Mouse (Mus musculus) heart, adult 2 months (tissue): ENCODE measurements around the gene Incenp. TPM values are rescaled to one million over a fixed set of nuclear protein-coding genes. Genes with fewer than 3 reads are reported as not detected.
A peak's percentile ranks its signal among the peaks of the same experiment; 100 is the strongest.

Experiments
- DNase-seq, 2 experiments: peaks; one replicate each; pipeline ENCODE4 v3.0.0; 2021
- H3K27ac ChIP-seq: fragments of 200-600 bp; 2 replicates; pipeline ENCODE4 v1.8.1; 2022
- H3K27me3 ChIP-seq: fragments of 200-500 bp; 2 replicates; pipeline ENCODE4 v1.6.1; 2012; ENCODE audit warnings: mild to moderate bottlenecking, low read length, inconsistent platforms, mixed read lengths; ENCODE audit not compliant: control insufficient read depth, insufficient read depth
- H3K36me3 ChIP-seq: fragments of 200-500 bp; 2 replicates; pipeline ENCODE4 v1.6.1; 2012; ENCODE audit warnings: low read length, inconsistent platforms; ENCODE audit not compliant: control insufficient read depth, insufficient read depth
- H3K4me1 ChIP-seq: fragments of 200-500 bp; 2 replicates; pipeline ENCODE4 v1.6.1; 2011; ENCODE audit warnings: low read length; ENCODE audit not compliant: control insufficient read depth, insufficient read depth
- H3K4me3 ChIP-seq: fragments of 200-600 bp; 2 replicates; pipeline ENCODE4 v1.8.1; 2022
- H3K79me2 ChIP-seq: fragments of 200-500 bp; replicated peaks from 2 replicates; pipeline ENCODE4 v1.6.1; 2012; ENCODE audit warnings: mild to moderate bottlenecking, inconsistent platforms, low read length, moderate library complexity, mixed read lengths; ENCODE audit not compliant: control insufficient read depth, insufficient read depth
- H3K9ac ChIP-seq: fragments of 200-500 bp; 2 replicates; pipeline ENCODE4 v1.6.1; 2012; ENCODE audit warnings: low read depth, mild to moderate bottlenecking, control low read depth, inconsistent platforms, low read length, mixed read lengths
- CTCF ChIP-seq: fragments of 200-600 bp; IDR thresholded peaks from 2 replicates; pipeline ENCODE4 v1.8.1; 2022; ENCODE audit warnings: antibody characterized with exemption, mild to moderate bottlenecking, moderate library complexity
- EP300 ChIP-seq: fragments of 200-500 bp; IDR thresholded peaks from 2 replicates; pipeline ENCODE4 v1.6.1; 2011; ENCODE audit warnings: low read depth, low read length, control low read depth; ENCODE audit not compliant: insufficient read depth
- POLR2A ChIP-seq: fragments of 200-500 bp; IDR thresholded peaks from 2 replicates; pipeline ENCODE4 v1.6.1; 2011; ENCODE audit warnings: mild to moderate bottlenecking, low read depth, low read length, control low read depth; ENCODE audit not compliant: insufficient read depth
- whole genome bisulfite sequencing: fragments of 180-500 bp; shearing (Covaris S2); methylation state at CpG from one replicate; pipeline ENCODE4 v1.1.7; 2018; 5-methylcytosine and 5-hydroxymethylcytosine counted together
- intact Hi-C: fragments of 180-260 bp; cut with DNase I; formaldehyde crosslinking; loops from one replicate; pipeline ENCODE4 v1.15.1; 2025
- long read RNA-seq: library from polyadenylated mRNA; stranded (forward); transcript quantifications from one replicate; pipeline ENCODE4 v2.0.0, GENCODE M21; 2021
- polyA plus RNA-seq: library from polyadenylated mRNA; depleted of rRNA; stranded (reverse); fragments of >200 nt; gene quantifications from 2 replicates; pipeline ENCODE4 v1.2.3, GENCODE M21; 2012; rRNA removed
- total RNA-seq, 2 experiments: library from RNA; stranded (reverse); gene quantifications; 2 replicates each; pipeline ENCODE4 v1.2.3; 2021

The Incenp gene
- 1 to 10 TPM; 2.6 to 5.5 TPM for total RNA-seq
- polyA plus RNA-seq, result 2.9 and 4.5 TPM in 2 replicates
- long read RNA-seq, partial matches to known transcripts, result 0 of 2 reads
- long read RNA-seq, other reads (novel, unspliced or antisense), result 2 of 2 reads

DNA sequence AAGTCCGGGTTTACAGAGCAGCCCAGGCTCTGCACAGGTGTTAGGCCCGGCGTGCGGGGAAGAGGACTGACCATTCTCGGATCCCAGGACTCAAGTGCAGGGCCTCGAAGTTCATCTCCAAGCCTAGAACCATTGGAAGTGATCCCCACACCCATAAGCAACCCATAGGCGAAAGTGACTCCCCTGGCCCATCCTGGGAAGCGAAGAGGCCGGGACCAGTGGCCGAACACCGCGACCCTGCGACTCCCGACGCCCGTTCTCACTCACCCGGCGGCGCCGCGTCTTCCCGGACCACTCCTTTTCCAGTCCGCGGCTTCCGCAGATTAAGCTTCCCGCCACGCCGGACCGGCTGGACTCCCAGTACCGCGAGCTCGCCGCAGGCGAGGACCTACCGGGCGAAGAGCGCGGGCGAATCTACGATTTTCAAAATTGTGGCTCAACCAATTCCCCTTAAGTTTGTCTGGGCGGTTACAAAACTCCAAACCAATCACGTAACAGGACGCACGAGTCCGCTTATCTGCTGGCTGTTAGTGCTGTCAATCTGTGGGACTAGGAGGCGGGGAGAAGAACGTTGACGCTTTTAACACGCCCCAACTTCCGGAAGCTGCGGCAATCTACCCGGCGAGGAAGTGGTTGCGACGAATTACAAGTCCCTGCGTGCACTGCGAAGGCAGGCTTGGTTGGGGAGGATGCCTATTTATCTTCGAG lies at the start of gene Incenp:
Gene Incenp, minus strand, starts transcription at position 480 of the 708 bp plus-strand sequence.
- H3K79me2 ChIP-seq, result peaks cover 3% of the 10 kb centered on the region; the same call in 1 of the 2 replicates

GRCm38 (mm10) chr19:9946986-9947385 lies 47.6 kb upstream of the Incenp start:
- intact Hi-C loops, result no loop called here
- Histone ChIP-seq H3K36me3 (no peaks in the 10 kb centered on the region), H3K27ac (no peak overlapping the region; the same call in none of the 2 replicates), H3K4me3 (no peak overlapping the region), H3K27me3 (no peaks in the 10 kb centered on the region), H3K79me2 (no peaks in the 10 kb centered on the region), H3K4me1 (peaks cover 14% of the 10 kb centered on the region), H3K9ac (no peak overlapping the region)
- 16% methylated on average over 3 of the region's 3 CpGs for WGBS
- TF ChIP-seq POLR2A (no peak), CTCF (no peak), EP300 (peak; percentile 37; the same call in 1 of the 2 replicates)
- peak in 1 of 2 experiments; percentile 60 for DNase-seq

More for the DNA sequence above, at the start of gene Incenp:
- peak; percentile 90 to 96 for DNase-seq
- no peaks in the 10 kb centered on the region for H3K27me3 ChIP-seq
- peak within 1 kb of the TSS; percentile 87 for H3K4me3 ChIP-seq
- peaks cover 1% of the 10 kb centered on the region for H3K4me1 ChIP-seq
- peak within 1 kb of the TSS; percentile 76 for H3K27ac ChIP-seq
- intact Hi-C loops, result no loop called here
- H3K36me3 ChIP-seq, result no peaks in the 10 kb centered on the region; the same call in 1 of the 2 replicates
- WGBS, result under 1% methylated on average over 58 of the region's 58 CpGs
- H3K9ac ChIP-seq, result peak within 1 kb of the TSS; percentile 56
- TF ChIP-seq CTCF, result no peak
- peak; percentile 58; the same call in 1 of the 2 replicates for TF ChIP-seq EP300
- TF ChIP-seq POLR2A, result peak; percentile 98

- intact Hi-C loops, result no loop called here
- TF ChIP-seq EP300 (no peak), POLR2A (0 out of 2 replicates have a peak, but pooled peaks have one; percentile 20)
- peak in 1 of 2 experiments; percentile 56 for DNase-seq
- no peaks in the 10 kb centered on the region for H3K27me3 ChIP-seq
- 72% methylated on average over 8 of the region's 8 CpGs for WGBS
- peaks cover 14% of the 10 kb centered on the region for H3K4me1 ChIP-seq
- no peaks in the 10 kb centered on the region for H3K79me2 ChIP-seq
- H3K9ac ChIP-seq, result no peak overlapping the region
- no peak overlapping the region for H3K4me3 ChIP-seq
- H3K36me3 ChIP-seq, result no peaks in the 10 kb centered on the region
- no peak overlapping the region; the same call in 1 of the 2 replicates for H3K27ac ChIP-seq
These were observed 46.6 kb upstream of the Incenp start for GRCm38 (mm10) chr19:9945800-9946564.

DNA sequence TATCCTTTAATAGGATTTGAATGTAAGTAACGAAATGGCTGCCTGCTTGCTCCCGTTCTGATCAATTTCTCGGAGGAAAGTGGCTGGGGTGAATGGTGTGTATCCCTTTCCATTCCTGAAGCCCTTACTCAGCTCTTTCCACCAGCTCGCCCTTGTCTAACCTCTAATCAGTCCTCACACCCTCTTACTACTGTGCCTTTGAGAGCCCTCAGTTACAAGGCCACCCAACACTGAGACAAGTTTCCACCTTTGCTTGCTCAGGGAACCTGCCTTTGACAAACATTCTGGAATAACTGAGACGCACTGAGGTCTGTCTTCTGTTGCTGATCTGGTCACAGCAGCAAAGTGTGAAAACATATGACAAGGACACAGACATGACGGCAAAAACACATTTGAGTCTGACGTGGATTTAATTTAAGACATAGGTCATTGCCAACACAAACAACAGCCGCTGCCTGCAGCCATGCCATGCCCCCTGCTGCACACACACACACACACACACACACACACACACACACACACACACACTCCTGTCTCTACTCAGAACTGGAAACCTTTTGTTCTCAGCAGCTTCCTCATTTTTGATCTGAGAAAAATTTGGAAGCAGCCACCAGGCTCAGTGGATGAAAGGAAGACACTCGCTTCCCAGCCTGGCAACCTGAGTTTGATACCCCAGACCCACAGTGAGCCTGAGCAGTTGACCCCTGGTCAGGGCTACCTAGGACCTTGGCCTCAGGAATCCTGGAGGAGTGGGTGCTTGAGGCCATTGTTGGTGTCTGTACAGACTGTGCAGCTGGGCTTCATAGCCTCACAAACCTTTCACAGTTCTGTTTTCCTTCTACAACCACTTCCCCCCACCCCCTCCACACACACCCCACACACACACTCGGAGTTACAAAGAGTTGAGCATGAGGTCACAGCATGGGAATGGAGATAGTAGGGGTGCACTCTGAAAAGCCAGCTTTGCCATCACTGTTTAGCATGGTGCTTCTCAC lies 43.5 kb upstream of the Incenp start:
- no peaks in the 10 kb centered on the region for H3K27me3 ChIP-seq
- 39% methylated on average over 10 of the region's 10 CpGs for WGBS
- H3K4me3 ChIP-seq, result no peak overlapping the region
- peaks cover 18% of the 10 kb centered on the region for H3K4me1 ChIP-seq
- H3K27ac ChIP-seq, result peak overlapping the region; percentile 12; the same call in 1 of the 2 replicates
- H3K79me2 ChIP-seq, result no peaks in the 10 kb centered on the region
- intact Hi-C loops, result no loop called here
- no peaks in the 10 kb centered on the region for H3K36me3 ChIP-seq
- peak in 1 of 2 experiments; percentile 38 for DNase-seq
- no peak overlapping the region for H3K9ac ChIP-seq
- TF ChIP-seq EP300 (no peak), CTCF (no peak), POLR2A (no peak)

- TF ChIP-seq EP300 (no peak), CTCF (no peak)
- H3K9ac ChIP-seq, result no peak overlapping the region
- no peak overlapping the region; the same call in 1 of the 2 replicates for H3K27ac ChIP-seq
- 70% methylated on average over 1 of the region's 1 CpGs for WGBS
- no peak overlapping the region for H3K4me3 ChIP-seq
- H3K36me3 ChIP-seq, result no peaks in the 10 kb centered on the region
- no peak for DNase-seq
- intact Hi-C loops, result no loop called here
- peaks cover 14% of the 10 kb centered on the region for H3K4me1 ChIP-seq
- no peaks in the 10 kb centered on the region for H3K79me2 ChIP-seq
- H3K27me3 ChIP-seq, result no peaks in the 10 kb centered on the region
These were observed 42.5 kb upstream of the Incenp start for GRCm38 (mm10) chr19:9941809-9942208.
